Mouse (Mus musculus): ENCODE measurements around the gene Dhrs9.

DNA sequence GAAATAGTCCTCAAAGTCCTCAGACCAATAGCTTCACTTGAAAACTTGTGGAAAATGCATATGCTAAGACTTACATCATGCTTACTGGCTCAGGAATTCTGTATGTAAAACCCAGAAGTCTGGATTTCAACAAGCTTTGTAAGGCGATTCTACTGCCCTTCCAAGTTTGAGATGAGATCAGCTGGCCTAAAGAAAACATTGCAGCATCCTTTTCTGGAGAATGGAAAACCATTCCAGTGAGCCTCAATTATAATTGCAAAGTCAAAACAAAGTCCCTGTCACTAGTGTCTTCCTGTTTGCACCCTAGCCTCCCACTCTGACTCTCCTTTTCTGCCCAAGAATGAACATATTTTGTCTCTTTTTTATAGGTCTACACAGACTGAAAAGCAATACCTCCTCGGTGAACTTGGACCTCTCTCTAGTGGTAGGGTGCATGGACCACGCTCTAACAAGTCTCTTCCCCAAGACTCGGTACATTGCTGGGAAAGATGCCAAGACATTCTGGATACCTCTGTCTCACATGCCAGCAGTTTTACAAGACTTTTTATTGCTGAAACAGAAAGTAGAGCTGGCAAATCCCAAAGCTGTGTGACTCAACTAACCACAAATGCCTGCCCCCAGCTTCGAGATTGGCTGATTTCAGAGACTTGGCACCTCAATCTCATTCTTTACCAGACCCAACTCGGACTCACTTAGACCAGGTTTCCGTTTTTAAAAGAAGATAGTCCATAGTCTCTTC is 20.8 kb downstream of the Dhrs9 start:
- TF ChIP-seq CTCF (IDR thresholded peaks at IDR 0.05) (no peak), POLR2A (IDR thresholded peaks at IDR 0.05; ENCODE audit: insufficient read depth, low read depth, low read length) (no peak), EP300 (IDR thresholded peaks at IDR 0.05; ENCODE audit: insufficient read depth, low read depth, low read length) (no peak)

All from heart, adult 2 months (tissue).